Mouse (Mus musculus): ENCODE measurements around the gene Tnni1. TPM values are rescaled to one million over a fixed set of nuclear protein-coding genes. Genes with fewer than 3 reads are reported as not detected.

Tnni1 gene
- total and polyA plus RNA-seq, 2 experiments = 0.46 TPM; not detected in 1

GRCm38 (mm10) chr1:135820736-135821364 lies 41.6 kb downstream of the Tnni1 start:
- H3K9ac ChIP-seq (ENCODE audit: low read depth, low read length) = peak overlapping the region; percentile 26; the same call in 1 of the 2 replicates
- H3K4me1 ChIP-seq (ENCODE audit: control insufficient read depth, insufficient read depth, low read length) = peaks cover 5% of the 10 kb centered on the region; the same call in 1 of the 2 replicates
- peak overlapping the region; percentile 58 for H3K27ac ChIP-seq (replicated peaks; ENCODE audit: insufficient read depth, low read depth, low read length)
- 48% methylated on average over 16 of the region's 16 CpGs for WGBS
- DNase-seq (ENCODE audit: extremely low read depth, low read depth, low spot score) = peak; percentile 88
- no peaks in the 10 kb centered on the region for H3K36me3 ChIP-seq (ENCODE audit: control insufficient read depth, insufficient read depth, low read length)
- TF ChIP-seq CTCF (IDR thresholded peaks at IDR 0.05; ENCODE audit: low read depth, low read length) = no peak
- TF ChIP-seq POLR2A (IDR thresholded peaks at IDR 0.05; ENCODE audit: extremely low read depth, insufficient read depth, low read length) = no peak
- no peaks in the 10 kb centered on the region for H3K79me2 ChIP-seq (ENCODE audit: control insufficient read depth, insufficient read depth, low read length)
- no peak overlapping the region; the same call in 1 of the 2 replicates for H3K4me3 ChIP-seq (ENCODE audit: insufficient read depth, low read depth, low read length)
- 0 out of 2 replicates have a peak, but pooled peaks cover 3% of the 10 kb centered on the region for H3K27me3 ChIP-seq (ENCODE audit: control insufficient read depth, insufficient read depth, low read length)

- Histone ChIP-seq H3K36me3 (ENCODE audit: control insufficient read depth, insufficient read depth, low read length) (no peaks in the 10 kb centered on the region), H3K79me2 (ENCODE audit: control insufficient read depth, insufficient read depth, low read length) (no peaks in the 10 kb centered on the region), H3K27me3 (ENCODE audit: control insufficient read depth, insufficient read depth, low read length) (0 out of 2 replicates have a peak, but pooled peaks cover 3% of the 10 kb centered on the region), H3K4me1 (ENCODE audit: control insufficient read depth, insufficient read depth, low read length) (peaks cover 5% of the 10 kb centered on the region; the same call in 1 of the 2 replicates), H3K9ac (ENCODE audit: low read depth, low read length) (no peak overlapping the region), H3K27ac (replicated peaks; ENCODE audit: insufficient read depth, low read depth, low read length) (peak overlapping the region; percentile 58), H3K4me3 (ENCODE audit: insufficient read depth, low read depth, low read length) (no peak overlapping the region)
- WGBS = 72% methylated on average over 7 of the region's 7 CpGs
- DNase-seq (ENCODE audit: extremely low read depth, low read depth, low spot score) = peak; percentile 29
- TF ChIP-seq POLR2A (IDR thresholded peaks at IDR 0.05; ENCODE audit: extremely low read depth, insufficient read depth, low read length) (no peak), CTCF (IDR thresholded peaks at IDR 0.05; ENCODE audit: low read depth, low read length) (no peak)
Measured at GRCm38 (mm10) chr1:135821780-135822179, 42.5 kb downstream of the Tnni1 start.

DNA sequence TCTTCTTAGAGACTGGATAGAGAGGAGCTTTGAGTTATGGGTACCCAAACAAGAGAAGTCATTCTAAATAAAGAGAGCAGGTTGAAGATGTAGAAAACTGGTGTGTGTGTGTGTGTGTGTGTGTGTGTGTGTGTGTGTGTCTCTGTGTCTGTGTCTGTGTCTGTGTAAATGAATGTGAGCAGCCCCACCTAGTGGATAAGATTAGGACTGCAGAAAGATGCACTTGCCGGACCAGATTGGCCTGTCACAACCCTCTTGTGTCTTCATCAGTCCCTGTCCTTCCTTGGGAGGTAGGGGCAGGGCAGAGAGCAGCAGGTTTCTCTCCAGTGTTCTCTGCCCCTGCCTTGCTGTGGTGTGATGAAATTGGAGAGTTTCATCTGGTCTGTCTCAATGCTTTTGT lies 49.7 kb downstream of the Tnni1 start:
- TF ChIP-seq CTCF (IDR thresholded peaks at IDR 0.05; ENCODE audit: low read depth, low read length) (peak; percentile 65), POLR2A (IDR thresholded peaks at IDR 0.05; ENCODE audit: extremely low read depth, insufficient read depth, low read length) (no peak)
- WGBS = 5% methylated on average over 1 of the region's 1 CpGs
- H3K36me3 ChIP-seq (ENCODE audit: control insufficient read depth, insufficient read depth, low read length) = no peaks in the 10 kb centered on the region
- H3K27me3 ChIP-seq (ENCODE audit: control insufficient read depth, insufficient read depth, low read length) = no peaks in the 10 kb centered on the region
- no peaks in the 10 kb centered on the region for H3K4me1 ChIP-seq (ENCODE audit: control insufficient read depth, insufficient read depth, low read length)
- H3K9ac ChIP-seq (ENCODE audit: low read depth, low read length) = no peak overlapping the region
- peak; percentile 57 for DNase-seq (ENCODE audit: extremely low read depth, low read depth, low spot score)
- H3K4me3 ChIP-seq (ENCODE audit: insufficient read depth, low read depth, low read length) = no peak overlapping the region
- no peak overlapping the region for H3K27ac ChIP-seq (replicated peaks; ENCODE audit: insufficient read depth, low read depth, low read length)
- no peaks in the 10 kb centered on the region for H3K79me2 ChIP-seq (ENCODE audit: control insufficient read depth, insufficient read depth, low read length)

DNA sequence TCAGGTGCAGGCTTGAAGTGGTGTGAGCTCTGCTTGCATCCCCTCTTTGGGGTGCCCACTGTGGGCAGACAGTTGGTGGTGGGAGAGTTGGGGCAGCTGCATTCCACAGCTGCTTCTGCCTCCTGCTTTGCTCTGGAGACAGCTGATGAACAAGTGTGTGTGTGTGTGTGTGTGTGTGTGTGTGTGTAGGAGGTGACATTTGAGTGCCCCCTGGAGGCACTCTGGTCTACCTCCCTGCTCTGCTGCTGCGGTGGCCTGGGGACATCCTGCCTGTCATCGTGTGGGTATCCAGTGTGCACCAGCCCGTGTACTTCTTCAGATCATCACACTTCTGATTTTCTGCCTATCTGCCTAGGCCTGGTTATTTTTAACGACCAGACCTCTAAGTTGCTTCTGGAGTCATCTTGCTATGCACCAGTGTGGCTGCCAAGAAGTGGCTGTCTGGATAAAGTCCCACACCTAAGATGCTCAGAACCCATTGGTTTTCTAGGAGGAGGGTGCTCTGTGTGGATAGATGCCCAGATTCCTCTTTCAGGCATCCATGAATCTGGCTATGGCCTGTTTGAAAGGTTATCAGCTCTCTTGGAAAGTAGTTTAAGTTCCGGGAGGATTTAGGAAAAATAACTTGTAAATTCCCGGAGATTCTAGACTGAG lies 55.1 kb downstream of the Tnni1 start:
- Histone ChIP-seq H3K9ac (ENCODE audit: low read depth, low read length) (no peak overlapping the region), H3K4me1 (ENCODE audit: control insufficient read depth, insufficient read depth, low read length) (no peaks in the 10 kb centered on the region), H3K27me3 (ENCODE audit: control insufficient read depth, insufficient read depth, low read length) (no peaks in the 10 kb centered on the region), H3K27ac (replicated peaks; ENCODE audit: insufficient read depth, low read depth, low read length) (no peak overlapping the region), H3K79me2 (ENCODE audit: control insufficient read depth, insufficient read depth, low read length) (no peaks in the 10 kb centered on the region), H3K36me3 (ENCODE audit: control insufficient read depth, insufficient read depth, low read length) (no peaks in the 10 kb centered on the region), H3K4me3 (ENCODE audit: insufficient read depth, low read depth, low read length) (no peak overlapping the region)
- no peak for DNase-seq (ENCODE audit: extremely low read depth, low read depth, low spot score)
- TF ChIP-seq CTCF (IDR thresholded peaks at IDR 0.05; ENCODE audit: low read depth, low read length) (no peak), POLR2A (IDR thresholded peaks at IDR 0.05; ENCODE audit: extremely low read depth, insufficient read depth, low read length) (no peak)
- WGBS = 60% methylated on average over 6 of the region's 6 CpGs

DNA sequence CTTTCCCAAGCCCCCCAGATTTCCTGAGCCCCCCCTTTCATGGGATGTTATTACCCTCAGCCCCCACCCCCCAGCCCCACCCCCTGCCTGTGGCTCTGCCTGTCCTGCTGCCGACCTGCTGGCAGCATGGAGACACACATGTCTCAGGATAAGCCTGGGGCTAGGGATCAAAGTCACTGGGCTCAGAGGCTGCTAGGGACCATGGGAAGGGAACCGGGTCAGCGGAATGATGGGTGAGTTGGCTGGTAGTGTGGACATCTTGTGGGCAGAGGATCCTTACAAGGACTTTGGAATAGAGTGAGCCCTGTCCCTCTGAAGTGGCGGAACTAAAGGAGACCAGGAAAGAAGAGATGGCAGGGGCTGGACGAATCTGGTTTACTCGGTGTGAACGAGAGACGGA lies 55.7 kb downstream of the Tnni1 start:
- Histone ChIP-seq H3K4me1 (ENCODE audit: control insufficient read depth, insufficient read depth, low read length) (no peaks in the 10 kb centered on the region), H3K36me3 (ENCODE audit: control insufficient read depth, insufficient read depth, low read length) (no peaks in the 10 kb centered on the region), H3K79me2 (ENCODE audit: control insufficient read depth, insufficient read depth, low read length) (no peaks in the 10 kb centered on the region), H3K27ac (replicated peaks; ENCODE audit: insufficient read depth, low read depth, low read length) (no peak overlapping the region), H3K9ac (ENCODE audit: low read depth, low read length) (no peak overlapping the region), H3K4me3 (ENCODE audit: insufficient read depth, low read depth, low read length) (no peak overlapping the region), H3K27me3 (ENCODE audit: control insufficient read depth, insufficient read depth, low read length) (no peaks in the 10 kb centered on the region)
- TF ChIP-seq POLR2A (IDR thresholded peaks at IDR 0.05; ENCODE audit: extremely low read depth, insufficient read depth, low read length) = no peak
- TF ChIP-seq CTCF (IDR thresholded peaks at IDR 0.05; ENCODE audit: low read depth, low read length) = no peak
- DNase-seq (ENCODE audit: extremely low read depth, low read depth, low spot score) = no peak
- WGBS = 84% methylated on average over 8 of the region's 8 CpGs
